Mouse (Mus musculus) adrenal gland, postnatal 10 days (tissue): ENCODE data around the gene Agpat1. TPM values are rescaled to one million over a fixed set of nuclear protein-coding genes. Genes with fewer than 3 reads are reported as not detected.

Experiments
- DNase-seq: peaks from one replicate; pipeline ENCODE4 v3.0.0; 2021; ENCODE audit warnings: mixed read lengths
- total RNA-seq, 2 experiments: library from RNA; stranded (reverse); gene quantifications; 2 replicates each; pipeline ENCODE4 v1.2.3; 2021

Agpat1 gene
- total RNA-seq, 2 experiments from 2014 or later = 92.7 TPM

GRCm38 (mm10) chr17:34604511-34605237 lies 612 bp downstream of the Agpat1 start:
- peak; percentile 83 for DNase-seq

GRCm38 (mm10) chr17:34605609-34606008 lies 1.5 kb downstream of the Agpat1 start:
- peak; percentile 99 for DNase-seq

GRCm38 (mm10) chr17:34606186-34607039 lies 2.4 kb downstream of the Agpat1 start:
- no peak for DNase-seq

GRCm38 (mm10) chr17:34607997-34608396 lies 3.9 kb downstream of the Agpat1 start:
- DNase-seq = no peak

GRCm38 (mm10) chr17:34611050-34611449 lies 7.0 kb downstream of the Agpat1 start:
- no peak for DNase-seq

GRCm38 (mm10) chr17:34613054-34613645 lies 9.1 kb downstream of the Agpat1 start:
- DNase-seq = no peak

GRCm38 (mm10) chr17:34613830-34614229 lies 9.8 kb downstream of the Agpat1 start:
- DNase-seq = no peak

GRCm38 (mm10) chr17:34615871-34616270 lies 11.8 kb downstream of the Agpat1 start, which contains the start of gene Egfl8:
Gene Egfl8, minus strand, starts transcription at chr17:34615971.
- DNase-seq = no peak

GRCm38 (mm10) chr17:34618999-34619398 lies 14.9 kb downstream of the Agpat1 start:
- DNase-seq = peak; percentile 84

GRCm38 (mm10) chr17:34621006-34621405 lies 16.9 kb downstream of the Agpat1 start:
- DNase-seq = no peak

- no peak for DNase-seq
Measured at GRCm38 (mm10) chr17:34623161-34623560, 19.1 kb downstream of the Agpat1 start.

GRCm38 (mm10) chr17:34624981-34625380 lies 20.9 kb downstream of the Agpat1 start:
- no peak for DNase-seq

GRCm38 (mm10) chr17:34626062-34626772 lies 22.2 kb downstream of the Agpat1 start:
- no peak for DNase-seq

- peak; percentile 55 for DNase-seq
Measured at GRCm38 (mm10) chr17:34626773-34627092, 22.7 kb downstream of the Agpat1 start.

GRCm38 (mm10) chr17:34627093-34627942 lies 23.3 kb downstream of the Agpat1 start:
- peak; percentile 91 for DNase-seq

GRCm38 (mm10) chr17:34627943-34628643 lies 24.0 kb downstream of the Agpat1 start, which contains the start of gene Ppt2:
Gene Ppt2, minus strand, starts transcription at chr17:34628510.
- DNase-seq = peak; percentile 79

GRCm38 (mm10) chr17:34628644-34628967 lies 24.5 kb downstream of the Agpat1 start:
- no peak for DNase-seq

GRCm38 (mm10) chr17:34629221-34629751 lies 25.2 kb downstream of the Agpat1 start, which contains the start of gene Prrt1:
Gene Prrt1, plus strand, starts transcription at chr17:34629533.
- DNase-seq = no peak

GRCm38 (mm10) chr17:34629796-34630603 lies 25.9 kb downstream of the Agpat1 start:
- DNase-seq = no peak
